Mouse (Mus musculus) kidney, postnatal 36 days (tissue): ENCODE measurements around the gene Hist1h2bk.

Source experiments
- DNase-seq, 2 experiments: peaks; one replicate each; pipeline ENCODE4 v3.0.0; 2021 to 2022; ENCODE audit warnings: mixed read lengths in 2 of 2

Gene Hist1h2bk

DNA sequence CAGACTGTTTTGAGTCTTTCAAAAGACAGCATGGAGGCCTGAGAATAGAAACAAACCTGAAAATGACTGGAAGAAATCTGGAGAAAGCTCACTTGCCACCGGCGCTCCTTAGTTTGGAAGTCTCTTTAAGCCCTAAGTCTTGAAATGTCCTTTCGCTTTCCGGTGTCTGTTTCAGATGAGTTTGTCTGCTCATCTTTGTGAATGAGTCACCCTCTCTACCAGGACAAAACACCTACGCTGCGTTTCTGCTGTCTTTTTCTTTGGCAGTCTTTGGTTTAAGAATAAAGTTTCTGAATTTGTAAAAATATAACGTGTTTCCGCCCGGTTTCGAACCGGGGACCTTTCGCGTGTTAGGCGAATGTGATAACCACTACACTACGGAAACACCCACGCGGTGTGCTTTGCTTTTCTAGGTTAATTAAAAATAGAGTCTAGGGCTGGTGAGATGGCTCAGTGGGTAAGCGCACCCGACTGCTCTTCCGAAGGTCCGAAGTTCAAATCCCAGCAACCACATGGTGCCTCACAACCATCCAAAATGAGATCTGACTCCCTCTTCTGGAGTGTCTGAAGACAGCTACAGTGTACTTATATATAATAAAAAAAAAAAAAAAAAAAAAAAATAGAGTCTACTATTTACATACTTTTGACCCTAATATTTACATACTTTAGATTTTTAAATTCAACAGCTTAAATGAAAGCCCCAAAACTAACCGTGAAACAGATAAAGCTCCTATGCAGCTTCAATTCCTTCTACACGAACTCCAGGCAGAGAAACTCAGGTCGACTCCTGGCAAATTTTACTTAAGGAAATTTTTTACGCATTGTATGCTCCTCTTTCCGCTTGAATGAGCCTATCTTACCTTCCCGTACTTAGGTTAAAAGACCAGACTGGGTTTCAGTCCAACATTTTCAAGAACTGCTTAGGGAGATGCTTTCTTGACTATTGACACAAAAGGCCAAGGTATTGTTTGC lies 19.9 kb upstream of the Hist1h2bk start:
- peak; percentile 65 to 76 for DNase-seq

DNA sequence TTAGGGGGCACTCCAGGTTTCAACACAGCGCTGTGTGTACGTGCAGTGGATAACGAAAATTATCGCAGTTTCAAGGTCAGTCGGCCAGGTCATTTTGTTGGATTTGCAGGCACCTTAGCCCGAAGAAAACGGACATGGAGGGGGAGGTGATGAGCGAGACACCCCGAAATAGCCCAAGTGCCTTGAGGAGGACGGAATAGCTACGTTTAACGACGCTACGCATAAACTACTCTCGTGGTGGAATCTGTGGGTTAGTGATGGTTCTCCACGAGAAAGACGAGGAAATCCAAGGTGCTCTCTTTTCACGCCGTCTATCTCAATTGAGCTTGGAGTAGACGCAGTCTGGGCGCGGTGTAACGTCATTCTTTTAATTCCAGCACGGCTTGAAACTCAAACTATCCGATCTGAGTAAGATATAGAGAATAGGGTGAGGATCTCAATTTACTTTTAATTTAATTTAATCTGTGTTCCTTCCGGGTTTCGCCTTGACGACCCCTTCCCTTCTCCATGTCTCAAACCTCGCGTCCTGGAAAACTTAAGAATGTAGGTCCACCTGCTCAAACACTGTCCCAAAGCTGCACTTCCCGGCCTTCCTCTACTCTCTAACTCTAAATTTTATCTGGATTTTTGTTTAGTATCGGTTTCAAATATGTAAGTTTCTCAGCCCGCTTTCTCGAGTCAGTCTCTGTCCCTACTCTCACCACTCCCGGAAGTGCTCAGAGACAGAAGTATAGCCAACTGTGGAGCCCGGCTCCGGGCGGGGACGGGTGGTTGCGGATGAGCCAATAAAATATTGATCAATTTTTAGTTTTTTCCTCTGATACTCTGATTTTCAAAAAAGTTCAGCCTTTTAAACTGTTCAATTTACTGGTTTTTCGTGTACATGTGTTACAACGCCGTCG lies 15.5 kb upstream of the Hist1h2bk start:
- DNase-seq = peak in 1 of 2 experiments; percentile 32

DNA sequence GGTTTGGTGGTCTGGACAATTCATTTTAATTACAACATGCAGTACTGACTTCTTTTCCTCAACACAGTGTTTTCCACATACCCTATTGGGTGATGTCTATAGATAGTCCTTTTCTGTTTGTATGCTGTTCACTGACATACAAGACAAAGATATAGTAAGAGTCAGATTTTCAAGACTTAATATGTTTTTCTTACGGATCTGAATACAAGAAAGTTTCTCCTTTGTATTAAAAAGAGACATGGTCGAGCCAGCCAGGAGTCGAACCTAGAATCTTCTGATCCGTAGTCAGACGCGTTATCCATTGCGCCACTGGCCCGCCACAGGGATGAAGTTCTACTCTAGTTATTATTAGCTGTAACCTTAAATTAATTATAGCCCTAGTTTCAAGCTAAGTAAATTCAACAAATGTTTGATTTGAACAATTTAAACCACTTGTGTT lies 14.8 kb upstream of the Hist1h2bk start:
- peak; percentile 59 to 71 for DNase-seq

DNA sequence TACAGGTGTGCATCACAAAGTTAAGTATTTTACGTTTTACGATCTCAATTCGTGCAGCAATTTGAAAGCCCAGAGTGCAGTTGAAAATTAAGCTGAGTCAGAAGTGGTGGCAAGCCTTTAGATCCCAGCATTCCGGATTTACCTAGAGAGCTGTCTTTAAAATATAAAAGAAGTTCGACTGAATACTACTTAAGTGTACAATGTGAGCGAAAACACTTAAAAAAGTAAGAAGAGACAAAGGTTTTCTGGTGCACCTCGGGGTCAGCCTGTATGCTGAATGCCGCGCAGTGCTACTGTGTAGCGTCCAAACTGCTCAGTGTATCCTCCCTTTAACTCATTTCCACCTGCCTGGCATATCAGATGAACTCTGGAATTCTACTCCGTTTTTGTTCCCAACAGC lies 14.1 kb upstream of the Hist1h2bk start:
- DNase-seq = peak in 1 of 2 experiments; percentile 18

DNA sequence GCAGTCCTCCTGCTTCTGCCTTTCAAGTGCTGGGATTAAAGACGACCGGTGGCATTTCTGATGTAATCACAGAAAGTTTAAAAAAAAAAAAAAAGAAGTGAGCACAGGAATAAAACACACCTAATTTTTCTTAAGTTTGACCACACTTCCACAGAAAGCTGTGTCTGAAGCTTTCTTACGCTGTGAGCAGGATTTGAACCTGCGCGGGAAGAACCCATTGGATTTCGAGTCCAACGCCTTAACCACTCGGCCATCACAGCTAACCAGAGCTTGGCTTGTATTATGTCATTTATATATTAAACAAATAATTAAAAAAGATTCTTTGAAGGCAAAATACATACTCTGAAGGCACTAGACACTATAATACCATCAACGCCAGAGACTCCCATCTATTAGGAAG lies 13.4 kb upstream of the Hist1h2bk start:
- DNase-seq = peak; percentile 80 to 83

DNA sequence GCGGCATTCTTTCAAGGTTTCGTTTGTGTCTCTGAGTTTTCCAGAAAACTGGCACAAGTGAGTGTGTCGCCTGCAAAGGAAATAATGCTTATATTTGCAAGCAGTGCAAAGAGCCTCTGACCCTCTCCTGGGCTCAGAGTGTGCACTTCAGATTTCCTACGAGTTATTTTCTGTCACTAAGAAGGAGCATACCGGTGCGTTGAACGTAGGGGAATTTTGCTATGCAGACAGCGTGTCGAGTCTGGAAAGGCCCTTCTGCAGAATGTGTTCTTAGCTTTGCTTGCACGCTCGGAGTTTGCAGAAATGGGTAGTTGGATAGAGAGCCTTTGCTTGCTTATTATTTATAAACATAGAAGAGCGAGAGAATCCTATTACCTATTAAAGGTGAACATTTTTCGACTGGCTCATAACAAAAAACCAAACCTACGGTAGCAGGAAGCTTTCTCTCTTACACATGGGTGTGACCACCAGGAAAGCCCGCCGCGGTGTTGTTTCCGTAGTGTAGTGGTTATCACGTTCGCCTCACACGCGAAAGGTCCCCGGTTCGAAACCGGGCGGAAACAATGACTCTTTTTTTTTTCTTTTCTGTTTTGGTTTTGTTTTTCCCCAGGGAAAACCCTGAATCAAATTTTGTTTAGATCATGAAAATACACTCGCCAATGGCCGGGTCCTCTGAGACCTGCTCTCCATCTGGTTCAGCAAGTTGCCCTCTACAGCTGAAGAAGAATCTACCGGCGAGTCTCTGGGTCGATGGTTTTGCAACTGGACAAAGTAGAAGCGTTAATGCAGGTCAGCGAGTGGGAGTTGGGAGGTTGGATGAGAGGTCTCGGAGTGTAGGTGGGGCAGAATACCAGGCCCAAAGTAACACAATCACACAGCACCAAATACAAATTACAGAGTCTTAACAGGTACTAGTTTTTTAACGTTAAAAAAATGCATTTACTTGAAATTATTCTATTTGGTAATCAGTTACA lies 9.3 kb upstream of the Hist1h2bk start:
- peak; percentile 77 to 86 for DNase-seq

DNA sequence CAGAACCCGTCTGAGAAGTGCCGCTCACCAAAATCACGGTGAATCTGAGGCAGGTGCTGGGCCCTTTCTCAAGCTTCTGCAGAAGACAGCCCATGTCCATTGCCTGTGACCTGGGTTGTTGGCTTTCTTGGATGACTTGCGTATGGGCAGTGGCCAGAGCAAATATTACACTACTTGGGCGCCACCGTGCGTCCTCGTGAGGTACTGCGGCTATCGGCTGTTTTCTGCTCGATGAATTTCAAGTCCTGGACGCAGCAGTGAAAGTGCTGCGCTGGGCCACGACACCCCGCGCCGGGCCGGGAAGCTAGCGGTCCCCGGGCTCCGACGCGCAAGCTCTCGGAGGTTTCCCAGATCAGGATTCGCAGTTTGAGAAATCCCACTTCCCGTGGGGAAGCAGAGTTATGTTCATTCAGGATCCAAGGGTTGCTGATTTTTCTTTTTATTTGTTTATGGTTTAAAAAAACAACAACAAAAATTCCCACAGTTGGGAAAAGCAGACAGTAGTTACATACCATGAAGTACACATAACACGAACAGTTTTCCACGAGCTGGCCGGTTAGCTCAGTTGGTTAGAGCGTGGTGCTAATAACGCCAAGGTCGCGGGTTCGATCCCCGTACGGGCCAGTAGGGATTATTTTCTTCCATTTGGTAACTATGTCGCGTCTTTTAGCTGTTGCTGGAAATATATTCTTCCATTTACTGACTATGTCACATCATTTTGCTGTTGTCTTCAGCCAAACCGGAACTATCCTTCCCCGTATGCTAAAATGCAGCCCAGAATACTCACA lies 6.8 kb upstream of the Hist1h2bk start:
- DNase-seq = peak; percentile 95 to 96

DNA sequence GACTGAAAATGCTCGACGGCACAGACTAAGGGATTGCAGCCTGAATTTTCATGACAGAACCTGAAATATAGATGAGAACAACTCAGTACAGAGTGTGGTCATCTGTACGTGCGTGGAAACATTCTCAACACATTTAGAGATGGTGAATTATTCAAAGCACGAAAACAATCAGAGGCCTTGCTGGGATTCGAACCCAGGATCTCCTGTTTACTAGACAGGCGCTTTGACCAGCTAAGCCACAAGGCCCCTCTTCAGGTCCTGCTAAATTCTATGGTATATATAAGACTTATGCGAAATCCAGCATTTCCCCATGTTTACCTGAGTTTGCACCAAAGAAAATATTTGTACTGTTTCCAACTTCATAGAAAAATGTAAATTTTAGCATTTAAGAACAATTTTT lies 5.7 kb upstream of the Hist1h2bk start:
- DNase-seq = no peak

DNA sequence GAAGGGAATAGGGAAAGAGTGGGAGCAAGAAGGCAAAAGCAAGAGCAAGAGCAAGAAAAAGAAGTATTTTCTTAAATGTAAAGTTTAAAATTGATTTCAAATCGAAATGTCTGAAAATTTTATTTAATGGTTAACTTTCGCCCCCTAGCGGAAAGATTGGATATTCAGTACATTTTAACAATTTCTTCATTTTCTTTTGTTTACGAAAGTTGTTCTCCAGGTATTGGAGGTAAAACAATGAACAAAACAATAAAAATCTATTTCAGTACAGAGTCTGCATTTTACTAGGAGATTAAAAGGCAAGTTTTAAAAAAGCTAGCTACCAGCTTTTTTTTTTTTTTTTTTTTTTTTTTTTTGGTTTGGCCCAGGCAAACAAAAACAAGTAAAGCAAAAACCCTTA lies 5.2 kb upstream of the Hist1h2bk start:
- DNase-seq = peak in 1 of 2 experiments; percentile 26

DNA sequence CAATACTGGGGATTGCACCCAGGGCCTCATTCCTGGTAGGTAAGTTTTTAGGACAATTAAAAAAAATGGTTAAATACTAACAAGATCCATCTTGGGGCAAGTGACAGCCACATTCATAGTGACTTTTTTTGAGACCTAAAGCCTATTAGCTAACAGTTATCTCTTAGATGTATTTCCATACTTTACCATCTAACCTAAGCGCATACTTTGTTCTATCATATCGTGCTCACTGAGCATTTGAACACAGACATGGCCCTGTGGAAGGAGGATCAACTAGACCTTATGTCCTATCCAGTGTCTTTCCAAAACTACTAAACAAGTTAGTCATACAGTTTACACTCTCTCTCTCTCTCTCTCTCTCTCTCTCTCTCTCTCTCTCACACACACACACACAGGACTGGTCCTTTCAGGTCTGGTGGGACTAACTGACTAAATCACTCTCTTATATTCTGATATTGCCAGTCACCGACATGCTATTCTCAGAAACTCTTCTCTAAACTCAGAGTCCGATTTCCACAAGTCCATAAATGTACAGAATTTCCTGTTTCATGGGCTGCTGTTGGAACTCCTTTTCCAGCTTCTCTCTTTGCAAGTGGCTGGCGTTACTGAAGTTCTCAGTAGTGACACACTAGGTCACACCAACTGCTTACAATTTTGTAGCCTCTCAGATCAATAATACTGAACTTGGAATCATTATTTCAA lies 1.8 kb upstream of the Hist1h2bk start:
- DNase-seq = no peak

DNA sequence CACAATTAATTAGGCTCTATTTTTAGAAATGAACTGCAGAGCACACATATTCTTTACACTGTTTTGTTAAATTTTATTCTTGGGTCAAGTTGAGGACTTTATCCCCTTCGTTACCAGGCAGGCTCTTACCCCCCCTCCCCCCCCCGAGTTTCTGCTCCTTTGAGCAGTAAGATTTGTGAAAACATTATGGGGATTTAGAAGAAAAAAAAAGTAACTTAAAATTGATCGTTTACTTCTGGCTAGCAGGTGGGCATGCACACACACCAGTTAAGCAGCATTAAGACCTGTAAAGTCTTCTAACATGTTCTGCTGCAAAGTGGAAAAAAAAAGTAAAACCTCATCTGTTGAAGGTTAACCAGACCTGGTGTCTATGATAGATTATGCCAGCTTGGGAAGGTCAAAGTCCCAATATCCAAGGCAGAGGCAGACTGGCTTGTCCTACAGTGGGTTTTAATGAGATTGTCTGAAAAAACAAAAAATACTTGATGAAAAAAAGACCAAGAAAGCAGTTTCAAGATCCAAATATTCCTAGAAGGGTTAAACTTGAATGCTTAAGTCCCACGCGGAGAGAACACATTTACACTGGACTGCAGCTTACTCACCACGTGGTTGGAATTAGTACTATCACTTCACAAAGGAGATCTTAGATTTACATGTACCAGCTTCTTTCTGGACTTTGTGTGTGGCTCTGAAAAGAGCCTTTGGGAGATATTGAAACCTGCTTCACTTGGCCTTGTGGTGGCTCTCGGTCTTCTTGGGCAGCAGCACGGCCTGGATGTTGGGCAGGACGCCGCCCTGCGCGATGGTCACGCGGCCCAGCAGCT lies 1.0 kb upstream of the Hist1h2bk start:
- DNase-seq = peak; percentile 31 to 71

DNA sequence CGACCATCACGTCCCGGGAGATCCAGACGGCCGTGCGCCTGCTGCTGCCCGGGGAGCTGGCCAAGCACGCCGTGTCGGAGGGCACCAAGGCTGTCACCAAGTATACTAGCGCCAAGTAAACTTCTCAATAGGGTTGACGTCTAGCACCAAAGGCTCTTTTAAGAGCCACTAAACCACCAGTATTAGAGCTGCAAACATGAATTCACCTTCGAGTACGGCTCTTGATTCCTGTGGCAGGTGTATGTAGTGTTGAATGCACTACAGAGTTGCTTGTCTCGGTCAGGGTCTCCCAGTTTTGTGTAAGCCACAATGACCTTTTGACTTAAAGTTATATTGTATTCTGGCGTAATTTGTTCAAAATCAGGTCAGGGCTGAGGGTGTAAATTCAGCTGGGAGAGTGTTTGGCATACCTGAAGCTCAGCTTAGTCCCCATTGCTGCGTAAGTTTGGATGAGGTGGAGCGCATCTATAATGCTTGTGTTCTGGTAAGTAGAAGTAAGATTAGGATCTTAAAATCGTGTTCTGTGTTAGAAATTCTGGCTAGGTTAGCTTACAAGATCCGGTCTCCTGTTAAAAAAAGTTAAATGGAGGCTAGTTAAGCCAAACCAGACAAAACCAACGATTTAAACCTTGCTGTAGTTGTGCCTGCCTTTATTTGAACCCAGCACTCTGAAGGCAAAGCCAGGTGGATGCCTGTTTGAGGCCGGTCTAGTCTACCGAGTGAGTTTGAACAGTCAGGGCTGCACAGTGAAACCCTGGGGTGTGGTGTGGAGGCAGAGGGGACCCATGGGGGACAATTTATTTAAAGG lies 683 bp downstream of the Hist1h2bk start:
- DNase-seq = no peak

DNA sequence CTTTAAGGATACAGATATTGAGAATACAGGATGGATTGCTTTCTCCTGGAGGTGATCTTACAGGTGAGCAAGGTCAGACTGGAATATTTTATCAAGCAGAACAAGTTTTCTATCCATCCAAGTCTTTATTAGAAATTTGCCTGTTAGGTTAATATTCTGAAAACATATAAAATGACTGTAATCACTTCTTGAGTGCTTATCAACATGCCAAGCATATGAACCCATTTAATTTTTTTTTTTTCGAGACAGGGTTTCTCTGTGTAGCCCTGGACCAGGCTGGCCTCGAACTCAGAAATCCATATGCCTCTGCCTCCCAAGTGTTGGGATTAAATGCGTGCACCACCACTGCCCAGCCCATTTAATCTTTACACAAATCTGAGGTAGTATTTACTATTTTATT lies 1.3 kb downstream of the Hist1h2bk start:
- no peak for DNase-seq

DNA sequence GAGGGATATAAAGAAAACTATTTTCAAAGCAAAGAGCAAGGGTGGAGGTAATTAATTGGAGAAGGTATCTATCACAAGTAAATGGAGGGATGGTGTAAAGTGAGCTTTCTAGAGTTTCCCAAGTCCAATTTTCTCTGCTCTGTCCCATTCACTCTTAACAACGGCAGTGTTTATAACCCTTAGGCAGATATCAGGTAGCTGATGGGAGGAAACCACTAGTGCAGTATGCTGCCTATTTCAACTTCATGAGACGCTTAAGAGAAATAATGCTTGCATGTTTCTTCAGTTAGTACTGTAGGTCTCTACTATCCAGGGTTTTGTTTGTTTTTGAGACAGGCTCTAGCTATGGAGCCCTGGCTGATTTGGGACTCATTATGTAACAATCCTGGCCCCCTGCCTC lies 1.7 kb downstream of the Hist1h2bk start:
- DNase-seq = no peak

DNA sequence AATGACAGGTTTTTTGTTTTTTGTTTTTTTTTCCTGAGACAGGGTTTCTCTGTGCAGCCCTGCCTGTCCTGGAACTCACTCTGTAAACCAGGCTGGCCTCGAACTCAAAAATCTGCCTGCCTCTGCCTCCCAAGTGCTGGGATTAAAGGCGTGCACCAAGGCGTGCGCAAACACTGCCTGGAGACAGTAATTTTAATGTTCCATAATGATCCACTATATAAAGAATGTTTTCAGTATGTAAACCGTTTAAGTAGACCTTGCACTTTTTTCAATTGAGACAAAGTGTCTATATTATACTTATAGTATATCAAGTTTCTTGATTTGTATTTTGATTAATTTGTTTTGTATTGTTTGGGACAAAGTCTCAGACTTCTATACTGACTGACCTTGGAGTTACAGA lies 3.7 kb downstream of the Hist1h2bk start:
- no peak for DNase-seq

DNA sequence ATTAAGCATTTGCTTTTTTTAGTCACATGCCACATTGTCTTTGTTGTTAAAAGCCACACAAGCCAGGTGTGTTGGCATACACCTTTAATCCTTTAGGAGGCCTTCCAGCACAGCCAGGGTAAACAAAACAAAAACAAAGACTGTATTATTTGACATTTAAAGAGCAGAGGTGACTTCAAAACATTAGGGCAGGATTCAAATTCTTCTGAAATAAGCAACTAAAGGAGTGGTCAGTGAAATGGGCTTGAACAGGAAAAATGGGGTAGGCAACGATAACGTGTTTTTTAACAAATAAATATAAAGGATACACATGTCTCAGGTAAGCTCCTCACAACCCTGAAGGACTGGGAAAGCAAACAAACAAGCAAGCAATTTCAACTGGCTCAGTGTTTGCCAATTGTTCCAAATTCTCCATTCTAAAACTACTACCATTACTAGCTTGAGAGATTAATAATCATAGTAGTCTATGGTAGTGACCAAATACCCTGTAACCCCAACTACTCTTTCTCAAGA lies 4.3 kb downstream of the Hist1h2bk start:
- DNase-seq = no peak

DNA sequence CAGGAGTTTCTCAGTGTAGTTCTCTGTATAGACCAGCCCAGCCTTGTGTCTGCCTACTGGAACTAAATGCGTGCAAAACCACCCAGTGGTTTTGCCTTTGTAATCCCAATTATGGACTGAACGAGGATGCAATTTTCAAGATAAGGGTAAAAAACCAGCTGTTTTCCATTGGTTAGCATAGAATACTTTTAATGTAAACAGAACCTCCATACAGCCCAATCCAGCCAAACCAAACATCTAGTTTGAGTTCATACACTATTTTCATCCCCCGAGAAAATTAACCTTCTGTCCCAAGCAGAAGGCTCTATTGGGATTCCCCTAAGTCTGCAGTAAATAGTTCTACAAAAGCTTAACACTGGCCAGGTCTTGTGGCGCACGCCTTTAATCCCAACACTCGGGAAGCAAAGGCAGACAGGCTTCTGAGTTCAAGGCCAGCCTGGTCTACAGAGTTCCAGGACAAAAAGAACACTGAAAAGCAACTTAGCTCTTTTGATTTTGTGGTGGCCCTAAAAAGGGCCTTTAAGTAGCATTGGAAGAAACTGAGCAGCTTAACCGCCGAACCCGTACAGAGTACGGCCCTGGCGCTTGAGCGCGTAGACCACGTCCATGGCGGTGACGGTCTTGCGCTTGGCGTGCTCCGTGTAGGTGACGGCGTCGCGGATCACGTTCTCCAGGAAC lies 4.9 kb downstream of the Hist1h2bk start:
- no peak for DNase-seq

DNA sequence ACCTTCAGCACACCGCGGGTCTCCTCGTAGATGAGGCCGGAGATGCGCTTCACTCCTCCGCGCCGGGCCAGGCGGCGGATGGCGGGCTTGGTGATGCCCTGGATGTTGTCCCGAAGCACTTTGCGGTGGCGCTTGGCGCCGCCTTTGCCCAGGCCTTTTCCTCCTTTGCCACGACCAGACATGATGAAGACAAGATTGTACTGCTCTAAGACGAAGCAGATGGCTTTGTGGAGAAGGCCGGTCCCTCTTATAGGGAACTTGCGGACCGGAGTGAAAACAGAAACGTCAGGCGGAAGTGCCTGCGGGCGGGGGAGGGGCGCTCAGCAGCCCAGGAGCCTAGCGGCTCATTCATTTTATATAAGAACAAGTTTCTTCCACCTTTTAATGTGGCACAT lies 5.5 kb downstream of the Hist1h2bk start, which contains the start of gene Hist1h4i:
Gene Hist1h4i (minus strand): TSS at position 221 of the 395 bp plus-strand sequence.
- DNase-seq = peak; percentile 94 to 96
